Mouse (Mus musculus): ENCODE results near the gene Picalm.
"Not testable (repeated sequence)": the region's sequence is repeated elsewhere in the genome, so short reads cannot be mapped to it uniquely, and the experiment has no call there.

Gene Picalm

GRCm38 (mm10) chr7:90131831-90132241 is 1.8 kb downstream of the Picalm start:
- no peak for DNase-seq (ENCODE audit: low spot score in 2 of 2)

- no peak for DNase-seq (ENCODE audit: low spot score in 2 of 2)
Measured at GRCm38 (mm10) chr7:90132322-90132721, 2.3 kb downstream of the Picalm start.

- DNase-seq (ENCODE audit: low spot score in 2 of 2) = no peak
Measured at GRCm38 (mm10) chr7:90136736-90137135, 6.7 kb downstream of the Picalm start.

GRCm38 (mm10) chr7:90138359-90138758 is 8.3 kb downstream of the Picalm start:
- DNase-seq (ENCODE audit: low spot score in 2 of 2) = no peak

GRCm38 (mm10) chr7:90140290-90140689 is 10.3 kb downstream of the Picalm start:
- DNase-seq (ENCODE audit: low spot score in 2 of 2) = no peak

DNA sequence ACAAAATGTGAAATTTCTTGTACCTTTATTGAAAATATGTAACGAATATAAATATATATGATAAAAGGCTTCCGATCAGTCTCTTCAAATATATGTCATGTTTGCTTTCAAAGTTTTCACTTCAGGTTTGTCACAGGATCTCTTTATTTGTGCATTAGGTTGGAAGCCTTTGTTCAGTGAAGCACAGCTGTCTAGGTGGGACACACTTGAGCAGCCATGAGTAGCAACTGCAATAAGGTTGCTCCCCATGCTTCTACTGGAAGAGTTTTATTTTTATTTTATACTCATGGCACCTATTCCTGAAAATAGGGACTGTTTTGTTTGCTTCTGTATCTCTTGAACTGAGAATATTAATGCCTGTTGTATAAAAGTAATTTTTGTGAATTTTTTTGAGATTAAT is 14.3 kb downstream of the Picalm start:
- DNase-seq (ENCODE audit: low spot score in 2 of 2) = no peak

DNA sequence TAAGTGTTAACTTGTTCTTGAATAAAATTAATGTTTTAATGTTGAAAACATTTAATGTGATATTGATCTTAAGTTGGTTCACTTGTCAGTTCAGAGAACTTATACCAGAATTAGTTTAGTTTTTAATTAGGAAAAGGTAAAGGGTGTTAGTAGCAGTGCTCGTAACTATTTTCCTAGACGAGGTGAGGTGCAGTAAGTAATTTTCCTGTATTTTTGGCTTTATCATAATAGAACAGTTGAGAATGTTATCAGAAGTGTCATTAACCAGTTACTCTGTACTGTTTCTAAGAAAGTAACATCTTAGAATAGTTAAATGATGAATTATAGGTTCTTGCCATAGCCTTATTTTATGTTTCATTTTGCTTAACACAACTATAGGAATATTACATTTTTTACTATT is 15.0 kb downstream of the Picalm start:
- DNase-seq (ENCODE audit: low spot score in 2 of 2) = no peak

GRCm38 (mm10) chr7:90145376-90145775 is 15.4 kb downstream of the Picalm start:
- DNase-seq (ENCODE audit: low spot score in 2 of 2) = no peak

- DNase-seq (ENCODE audit: low spot score in 2 of 2) = no peak
Measured at GRCm38 (mm10) chr7:90145897-90146296, 15.9 kb downstream of the Picalm start.

- no peak for DNase-seq (ENCODE audit: low spot score in 2 of 2)
Measured at GRCm38 (mm10) chr7:90146321-90146720, 16.3 kb downstream of the Picalm start.

DNA sequence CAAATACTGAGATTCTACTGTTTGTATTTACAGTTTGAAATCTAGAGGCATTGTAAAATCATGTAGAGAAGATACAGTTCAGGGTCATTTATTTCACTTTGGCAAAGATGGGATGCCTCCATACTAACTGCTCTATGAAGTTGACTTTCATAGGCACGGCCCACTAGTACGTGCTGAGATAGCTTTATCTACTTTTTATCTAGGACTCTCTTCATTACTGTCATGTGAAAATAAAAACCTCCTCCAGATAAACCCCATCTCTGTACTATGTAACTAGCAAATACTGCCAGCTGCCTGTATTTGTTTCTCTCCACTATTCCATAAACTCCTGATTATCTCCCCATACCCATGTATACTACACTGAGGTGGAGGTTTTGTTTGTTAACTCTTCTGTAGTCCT is 18.0 kb downstream of the Picalm start:
- no peak for DNase-seq (ENCODE audit: low spot score in 2 of 2)

DNA sequence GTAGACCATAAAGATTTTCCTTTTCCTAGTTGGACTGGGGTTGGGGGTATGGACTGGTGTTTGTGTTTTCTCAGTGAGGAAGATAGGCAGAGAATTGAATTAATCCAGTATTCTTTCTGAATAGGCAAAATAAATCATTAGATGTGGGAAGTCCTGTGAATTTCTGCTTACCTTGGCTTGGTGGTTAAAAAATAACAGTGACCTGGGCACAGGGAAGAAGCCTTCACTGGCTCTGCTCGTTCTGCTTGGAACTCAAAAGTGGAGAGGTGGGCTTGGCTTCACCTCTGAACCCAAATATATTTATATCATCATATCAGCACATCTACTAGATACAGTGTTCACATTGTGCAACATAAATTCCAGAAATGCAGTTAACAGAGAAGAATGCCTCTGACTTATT is 18.5 kb downstream of the Picalm start:
- no peak for DNase-seq (ENCODE audit: low spot score in 2 of 2)

GRCm38 (mm10) chr7:90150311-90150710 is 20.3 kb downstream of the Picalm start:
- no peak for DNase-seq (ENCODE audit: low spot score in 2 of 2)

- no peak for DNase-seq (ENCODE audit: low spot score in 2 of 2)
Measured at GRCm38 (mm10) chr7:90158034-90158433, 28.0 kb downstream of the Picalm start.

DNA sequence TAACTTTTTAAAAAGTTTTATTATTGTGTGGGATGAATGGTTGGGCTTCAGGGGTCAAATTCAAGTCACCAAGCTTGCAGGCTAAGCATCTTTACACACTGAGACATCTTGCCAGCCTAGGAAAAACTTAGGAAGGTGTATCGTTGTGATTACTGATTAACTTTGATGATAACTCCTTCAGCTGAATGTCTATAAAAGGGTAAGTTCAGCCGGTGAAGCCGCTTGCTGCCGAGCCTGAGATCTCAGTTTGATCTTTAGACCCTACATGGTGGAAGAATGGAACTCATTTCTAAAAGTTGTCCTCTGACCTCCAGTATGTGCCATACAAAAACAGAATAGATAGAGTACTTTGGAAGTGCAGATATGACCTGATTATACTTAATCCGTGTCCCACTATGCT is 30.6 kb downstream of the Picalm start:
- no peak for DNase-seq (ENCODE audit: low spot score in 2 of 2)

- DNase-seq (ENCODE audit: low spot score in 2 of 2) = no peak
Measured at GRCm38 (mm10) chr7:90164276-90164675, 34.3 kb downstream of the Picalm start.

GRCm38 (mm10) chr7:90165970-90166369 is 36.0 kb downstream of the Picalm start:
- DNase-seq (ENCODE audit: low spot score in 2 of 2) = no peak

DNA sequence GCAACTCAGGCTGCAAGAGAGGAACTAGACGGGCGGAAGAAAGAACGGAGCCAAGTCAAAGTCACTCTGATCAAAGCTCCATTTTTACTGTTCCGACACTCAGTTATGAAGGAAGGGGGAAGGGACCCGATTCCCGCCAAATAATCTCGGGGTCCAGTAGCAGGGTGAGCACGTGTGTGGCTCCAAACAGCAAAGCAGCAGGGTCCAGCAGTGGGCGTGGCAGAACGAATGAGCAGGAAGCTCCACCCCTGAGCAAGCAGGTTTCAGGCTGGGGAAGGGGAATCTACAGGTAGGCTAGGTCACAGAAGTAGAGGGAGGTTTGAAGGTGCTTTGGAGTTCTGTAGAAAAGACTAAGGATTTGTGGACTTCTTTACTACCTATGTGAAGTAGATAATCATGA is 37.8 kb downstream of the Picalm start:
- not testable (repeated sequence) for DNase-seq (ENCODE audit: low spot score in 2 of 2)

- no peak for DNase-seq (ENCODE audit: low spot score in 2 of 2)
Measured at GRCm38 (mm10) chr7:90173778-90174177, 43.8 kb downstream of the Picalm start.

DNA sequence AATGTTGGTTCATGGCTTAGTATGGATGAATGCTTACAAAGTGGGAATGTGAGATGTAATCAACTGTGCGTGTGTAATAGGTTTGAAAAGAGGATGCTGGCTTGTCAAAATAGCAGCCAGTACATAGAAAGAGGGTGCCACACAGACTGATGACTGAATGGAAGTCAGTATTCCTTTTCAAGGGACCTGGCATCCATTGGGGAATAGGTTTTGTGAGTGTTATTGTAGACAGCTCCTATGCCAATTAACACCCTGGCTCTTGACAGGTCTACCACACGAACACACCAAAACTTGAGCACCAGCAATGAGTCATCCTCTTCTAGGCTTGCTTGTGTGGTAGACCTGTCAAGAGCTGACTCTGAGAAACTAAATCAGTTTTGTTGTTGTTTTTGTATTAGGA is 45.6 kb downstream of the Picalm start:
- DNase-seq (ENCODE audit: low spot score in 2 of 2) = no peak

- DNase-seq (ENCODE audit: low spot score in 2 of 2) = no peak
Measured at GRCm38 (mm10) chr7:90180635-90181034, 50.6 kb downstream of the Picalm start.

DNA sequence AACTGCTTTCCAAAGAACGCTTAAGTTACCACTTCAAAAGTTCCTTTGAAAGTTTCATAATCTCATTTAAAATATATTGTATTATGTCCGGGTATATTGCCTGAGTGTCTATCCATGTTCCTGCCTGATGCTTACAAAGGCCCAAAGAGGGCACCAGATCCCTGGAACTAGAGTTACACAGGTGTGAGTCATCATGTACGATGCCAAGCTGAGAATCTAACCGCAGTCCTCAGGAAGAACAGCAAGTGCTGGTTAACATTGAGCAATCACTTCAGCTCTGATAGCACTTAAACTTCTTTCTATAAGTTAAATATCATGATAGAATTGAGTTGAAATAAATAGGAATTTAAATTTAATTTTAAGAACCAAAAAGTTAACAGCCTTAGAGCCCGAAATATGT is 70.2 kb downstream of the Picalm start:
- no peak for DNase-seq (ENCODE audit: low spot score in 2 of 2)

- no peak for DNase-seq (ENCODE audit: low spot score in 2 of 2)
Measured at GRCm38 (mm10) chr7:90201877-90202465, 72.0 kb downstream of the Picalm start.

GRCm38 (mm10) chr7:90203914-90204313 is 73.9 kb downstream of the Picalm start:
- DNase-seq (ENCODE audit: low spot score in 2 of 2) = no peak

All from right cerebral cortex, postnatal 36 days (tissue).